Mouse (Mus musculus) spleen, adult 18-20 months (tissue): ENCODE measurements around the gene Hsd11b2.

Experiments
- DNase-seq, 2 experiments: peaks; one replicate each; pipeline ENCODE4 v3.0.0; 2022; ENCODE audit warnings: mixed read lengths in 2 of 2

Hsd11b2 gene

DNA sequence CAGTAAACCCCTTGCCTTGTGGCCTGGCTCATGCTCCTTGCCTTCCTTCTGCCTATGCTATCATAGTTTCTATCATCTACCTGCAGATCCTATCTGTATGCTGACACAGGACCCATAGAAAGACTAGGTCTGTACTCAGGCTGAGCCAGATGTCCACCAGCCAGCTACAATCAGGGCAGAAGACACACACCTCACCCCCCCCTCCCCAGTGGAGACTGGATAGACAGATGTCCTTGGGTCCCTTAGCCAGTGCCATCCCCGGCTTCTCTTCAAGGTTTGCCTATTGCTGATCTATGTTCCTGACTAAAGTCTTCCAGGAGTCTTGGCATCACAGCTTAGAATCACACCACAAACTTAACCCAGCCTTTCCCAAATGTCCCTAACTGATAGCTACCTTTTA is 9.7 kb downstream of the Hsd11b2 start:
- DNase-seq: no peak

DNA sequence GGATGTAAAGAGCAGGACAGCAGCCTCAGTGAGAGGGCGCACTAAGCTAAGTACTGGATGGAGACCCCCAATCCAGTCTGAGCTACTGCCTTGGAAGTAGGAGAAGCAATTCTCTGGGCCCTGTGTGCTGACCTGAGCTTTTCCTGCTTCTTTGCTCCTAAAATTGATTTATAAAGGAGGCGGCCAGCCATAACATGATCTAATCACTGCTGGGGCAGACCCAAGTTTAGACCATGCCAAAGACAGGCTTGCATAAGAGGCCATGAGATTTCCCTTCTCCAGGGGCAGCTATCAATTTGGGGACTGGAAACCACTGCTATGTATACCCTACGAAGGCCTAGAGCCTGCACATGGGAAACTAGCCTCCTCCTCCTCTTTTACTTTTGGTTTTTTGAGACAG is 10.7 kb downstream of the Hsd11b2 start:
- no peak for DNase-seq

DNA sequence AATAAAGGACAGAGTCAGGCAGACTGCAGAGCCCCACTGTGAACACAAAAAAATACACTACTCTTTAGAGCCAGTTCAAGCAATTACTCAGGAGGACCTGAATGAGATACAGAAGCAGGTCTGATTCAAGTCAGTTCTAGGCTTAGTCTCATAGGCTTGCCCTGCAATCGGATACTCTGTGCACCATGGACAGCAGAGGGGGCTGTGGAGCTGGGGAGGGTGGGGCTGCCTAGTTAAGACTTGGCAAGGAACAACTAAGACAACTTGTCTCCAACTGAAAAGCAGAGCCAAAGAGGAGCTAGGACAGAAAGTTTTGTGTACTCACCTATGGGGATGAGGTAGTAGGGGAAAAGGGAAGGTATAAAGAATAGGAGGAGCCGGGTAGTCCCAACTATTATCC is 13.2 kb downstream of the Hsd11b2 start:
- peak; percentile 31 to 57 for DNase-seq

DNA sequence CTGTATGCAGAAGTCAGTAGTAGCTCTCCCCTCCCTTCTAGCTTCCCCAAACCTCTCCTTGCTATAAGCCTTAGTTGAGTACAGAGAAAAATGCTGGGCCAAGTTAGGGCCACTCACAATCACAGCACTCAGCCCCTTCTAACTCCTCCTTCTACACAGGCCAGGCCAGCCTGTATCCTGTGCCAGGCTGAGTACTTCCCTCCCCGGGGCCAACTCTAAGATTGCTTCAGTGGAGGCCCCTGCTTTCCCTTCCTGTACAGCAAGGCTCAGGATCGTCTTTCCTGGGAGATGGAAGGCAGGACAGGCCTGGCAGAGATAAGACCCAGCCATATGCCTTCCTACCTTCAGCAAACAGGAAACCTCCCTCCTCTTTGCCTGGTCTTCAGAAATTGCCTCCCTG is 14.9 kb downstream of the Hsd11b2 start:
- DNase-seq: no peak

DNA sequence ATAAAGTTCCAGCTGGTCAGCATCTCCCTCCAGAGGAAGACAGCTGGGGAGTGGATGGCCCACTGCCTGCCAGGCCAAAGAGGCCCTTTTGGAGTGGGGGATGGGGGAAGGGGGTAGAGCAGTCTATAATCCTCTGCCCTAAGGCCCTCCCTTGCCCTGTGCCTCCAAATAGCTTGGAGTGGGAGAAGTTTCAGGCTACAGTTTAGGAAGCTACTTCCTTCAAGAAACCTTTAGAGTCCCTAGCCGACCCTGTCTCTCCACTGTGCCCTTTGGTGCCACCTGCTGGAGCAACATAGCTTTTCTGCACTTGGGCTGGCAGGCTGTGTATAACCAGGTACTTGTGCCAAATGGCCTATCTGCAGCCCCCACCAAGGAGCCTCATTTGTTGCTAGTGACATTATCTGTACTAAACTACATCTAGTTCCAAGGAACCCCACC is 15.4 kb downstream of the Hsd11b2 start:
- DNase-seq: peak; percentile 35 to 67

DNA sequence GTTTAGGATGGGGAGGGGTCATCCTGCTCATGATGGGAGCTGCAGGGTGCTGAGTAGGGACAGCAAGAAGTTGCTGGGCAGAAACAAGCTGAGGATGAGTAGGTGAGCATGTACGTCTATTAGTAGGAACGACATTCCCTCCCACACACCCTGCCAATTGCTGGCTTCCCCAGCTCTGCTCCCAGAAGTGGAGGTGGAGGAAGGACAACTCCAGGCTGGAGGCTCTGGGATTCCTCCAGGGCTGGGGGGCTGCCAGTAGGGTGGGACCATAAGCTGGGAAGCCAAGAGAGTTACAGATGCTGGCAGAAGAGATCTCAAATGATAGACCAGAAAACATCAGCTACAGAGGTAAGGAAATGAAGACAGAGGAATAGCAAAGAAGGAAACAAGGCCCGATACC is 18.0 kb downstream of the Hsd11b2 start:
- DNase-seq: no peak

DNA sequence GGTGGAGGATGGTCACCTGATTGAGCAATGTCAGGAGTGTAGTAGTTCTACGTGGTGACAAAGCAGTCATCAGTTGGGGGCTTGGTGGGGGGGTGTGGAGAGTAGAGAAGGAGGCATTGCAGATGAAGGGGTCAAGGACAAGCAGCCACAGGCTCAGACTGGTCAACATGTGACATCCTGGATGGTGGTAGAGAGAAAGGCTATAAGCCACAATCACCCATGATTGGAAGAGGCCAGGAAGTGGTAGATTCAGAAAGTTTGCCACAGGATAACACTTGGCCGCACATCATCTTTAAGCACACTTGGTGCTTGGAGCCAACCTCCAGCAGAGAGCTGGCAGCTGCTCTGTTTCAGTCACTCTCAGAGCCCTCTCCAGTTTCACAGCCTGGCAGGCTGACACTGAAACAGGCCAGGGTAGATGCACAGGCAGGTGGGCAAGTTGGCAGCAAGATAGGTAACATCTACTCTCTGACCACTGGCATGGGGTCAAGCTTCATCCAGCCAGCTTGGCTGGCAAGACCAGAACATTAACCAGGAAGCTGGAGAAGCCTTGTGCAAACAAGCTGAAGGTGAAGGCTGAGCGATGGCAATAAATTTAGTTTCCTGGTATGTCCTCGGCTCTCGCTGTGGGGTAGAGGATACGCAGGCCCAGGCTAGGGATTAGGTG is 18.6 kb downstream of the Hsd11b2 start:
- no peak for DNase-seq

DNA sequence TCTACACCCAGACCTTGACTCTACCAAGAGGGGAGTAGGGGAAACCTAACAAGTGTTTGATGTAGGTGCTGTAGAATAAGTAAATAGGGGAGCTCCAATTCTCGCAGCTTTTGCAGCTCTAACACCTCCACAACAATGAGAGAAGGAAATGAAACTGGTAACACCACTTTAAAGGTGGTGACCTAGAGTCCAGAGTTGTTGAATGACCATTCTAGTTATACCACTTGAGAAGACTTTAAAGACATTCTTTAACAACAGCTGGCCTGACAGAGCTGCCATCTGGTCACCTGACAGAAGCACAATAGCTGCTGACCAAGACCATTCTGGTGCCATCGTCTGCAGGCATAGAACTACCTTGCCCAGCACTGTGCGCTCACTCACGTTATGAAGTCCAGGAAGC is 20.4 kb downstream of the Hsd11b2 start:
- DNase-seq: no peak

DNA sequence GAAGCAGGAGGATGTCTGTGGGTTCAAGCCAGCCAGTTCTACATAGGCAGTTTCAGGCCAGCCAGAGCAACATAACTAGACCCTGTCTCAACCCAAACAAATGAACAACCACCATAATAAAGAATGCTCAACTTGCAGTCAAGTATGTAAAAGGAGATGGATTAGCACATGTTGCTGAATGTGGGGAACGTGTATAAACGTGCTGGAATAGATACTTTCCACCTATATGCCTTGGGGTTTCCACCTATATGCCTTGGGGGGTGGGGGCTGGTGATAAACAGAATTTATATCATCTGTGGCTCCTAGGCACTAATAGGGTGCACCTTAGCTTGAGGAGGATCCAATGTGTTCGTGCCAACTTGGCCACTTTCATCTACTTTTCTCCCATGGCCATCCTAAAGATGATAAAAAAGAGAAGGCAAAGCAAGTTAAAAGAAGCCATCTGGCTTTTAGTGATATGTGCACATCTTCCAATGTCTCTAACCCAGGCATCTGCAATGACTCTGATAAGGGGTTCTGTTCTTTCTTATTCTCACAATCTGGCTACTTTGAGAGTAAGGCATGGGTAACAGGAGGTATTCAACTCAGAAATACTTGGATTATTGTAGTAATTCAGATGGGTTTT is 23.6 kb downstream of the Hsd11b2 start:
- DNase-seq: no peak

DNA sequence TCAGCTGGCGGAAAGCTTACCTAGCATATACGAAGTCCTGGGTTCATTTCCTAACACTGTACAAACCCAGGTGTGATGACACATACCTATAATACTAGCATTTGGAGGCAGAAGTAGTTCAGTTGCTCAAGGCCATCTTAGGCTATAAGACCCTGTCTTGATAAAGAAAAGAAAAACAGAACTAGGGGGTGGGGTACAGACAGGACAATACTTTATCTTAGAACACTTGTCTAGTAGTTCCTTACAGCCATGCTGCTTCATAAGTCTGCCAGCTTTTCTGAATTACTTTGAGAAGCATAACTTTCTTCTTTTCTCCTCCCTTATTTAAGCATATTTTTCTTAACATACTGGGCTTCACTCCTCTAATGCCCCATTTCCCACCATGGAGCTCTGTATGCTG is 24.3 kb downstream of the Hsd11b2 start:
- DNase-seq: no peak

DNA sequence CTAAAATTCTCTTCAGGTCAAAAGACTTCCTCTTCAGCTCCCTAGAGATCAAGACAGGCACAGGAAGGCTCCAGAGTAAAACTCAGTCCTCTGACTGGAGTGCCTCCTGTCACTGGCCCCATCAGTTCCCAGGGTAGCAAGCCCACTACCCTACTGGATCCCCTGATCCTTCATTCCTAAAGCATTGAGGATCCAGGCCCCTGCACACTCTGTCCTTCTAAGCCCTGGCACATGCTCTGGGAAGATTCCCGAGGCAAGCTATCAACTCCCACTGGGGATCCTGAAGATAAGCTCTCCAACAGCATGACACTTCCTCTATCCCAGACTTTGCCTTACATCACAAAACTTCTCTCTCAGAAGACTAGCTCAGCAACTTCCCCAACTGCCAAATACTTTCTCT is 25.1 kb downstream of the Hsd11b2 start:
- DNase-seq: no peak

DNA sequence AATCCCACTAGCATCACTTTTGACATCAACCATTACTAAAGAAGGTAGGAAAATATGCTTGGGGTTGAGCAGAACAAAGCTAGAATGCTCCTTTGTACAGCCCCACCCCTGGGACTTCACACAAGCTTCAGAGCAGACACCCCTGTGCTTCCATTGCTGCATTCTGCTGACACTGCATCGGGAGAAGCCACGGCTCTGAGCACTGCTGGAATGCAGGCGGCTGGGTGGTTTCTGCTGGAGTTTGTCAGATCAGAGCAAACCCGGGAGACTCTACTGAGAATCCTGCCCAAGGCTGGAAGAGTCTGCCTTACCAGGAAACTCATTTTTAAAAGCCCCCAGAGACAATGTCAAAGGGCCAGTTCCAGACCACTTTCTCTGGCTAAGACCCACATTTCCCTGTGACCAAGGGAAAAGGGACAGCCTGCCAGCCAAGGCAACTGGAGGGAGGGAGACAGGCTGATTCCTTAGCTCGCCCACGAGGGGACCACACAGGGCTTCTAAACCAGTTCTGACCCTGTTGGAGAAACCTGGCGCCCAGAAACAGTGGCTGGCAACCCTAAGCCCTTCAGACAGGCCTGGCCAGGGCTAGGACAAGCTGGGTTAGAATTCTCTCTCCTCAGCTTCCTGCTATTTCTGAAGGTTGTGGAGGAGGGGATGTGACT is 26.1 kb downstream of the Hsd11b2 start:
- no peak for DNase-seq

DNA sequence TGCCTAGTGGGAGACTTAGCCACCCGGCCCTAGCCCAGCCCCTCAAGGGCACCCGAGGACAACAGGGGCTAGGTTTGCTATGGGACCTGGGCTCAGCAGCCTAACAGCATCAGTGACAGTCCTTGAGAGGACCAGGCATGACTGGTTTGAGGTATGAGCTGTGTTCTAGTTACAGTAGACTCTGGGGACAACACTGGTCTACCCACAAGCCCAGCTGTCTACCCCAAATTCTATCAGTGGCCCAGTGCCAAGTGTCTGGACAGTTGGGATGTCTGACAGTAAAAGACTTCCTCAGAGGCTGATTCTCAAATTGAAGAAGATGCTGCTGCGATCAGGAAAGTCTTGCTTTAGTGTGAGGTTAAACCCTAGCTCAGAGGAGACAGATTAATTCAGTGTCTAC is 26.7 kb downstream of the Hsd11b2 start:
- DNase-seq: no peak

DNA sequence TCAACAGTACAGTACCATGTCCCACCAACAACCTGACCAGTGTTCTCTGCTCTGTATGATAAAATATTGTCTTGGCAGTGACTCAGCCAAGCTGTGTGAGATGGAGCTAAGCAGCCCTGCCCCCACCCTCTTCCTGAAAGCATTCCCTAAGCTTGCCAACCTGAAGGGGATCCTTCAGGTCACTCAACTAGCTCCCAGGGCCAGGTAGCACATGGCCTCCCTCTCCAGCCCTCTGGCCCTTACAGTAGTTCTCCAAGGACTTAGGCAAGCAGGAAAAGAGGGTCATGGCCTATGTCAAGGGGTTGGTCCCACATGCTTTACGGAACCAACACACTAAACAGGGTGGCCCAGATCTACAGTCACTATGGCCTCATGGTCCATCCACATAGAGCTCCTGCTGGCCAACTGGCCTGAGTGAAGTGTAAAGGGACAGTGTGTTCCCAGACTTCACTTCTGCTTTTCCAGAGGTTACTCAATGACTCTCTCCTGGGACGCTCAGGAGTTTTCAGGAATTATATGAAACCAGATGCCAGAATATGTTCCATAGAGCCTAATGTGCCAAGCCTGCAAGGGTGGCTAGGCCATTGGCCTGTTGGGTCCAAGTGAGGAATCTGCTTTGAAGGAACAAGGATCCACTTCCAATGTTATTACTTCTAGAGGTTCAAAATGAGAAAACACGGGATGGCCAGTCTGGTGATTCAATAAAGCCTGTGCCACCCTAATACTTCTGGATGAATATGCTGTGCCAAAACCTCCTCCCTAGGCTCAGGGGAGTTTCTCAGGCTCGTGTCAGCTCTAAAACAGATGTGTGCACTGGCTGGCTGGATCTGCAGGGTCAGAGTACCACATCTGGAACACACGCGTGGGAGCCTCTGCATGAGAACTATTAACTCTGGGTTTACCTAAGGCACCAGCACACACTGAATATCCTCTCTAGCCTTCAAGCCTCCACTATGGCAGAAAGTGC is 28.1 kb downstream of the Hsd11b2 start:
- no peak for DNase-seq

DNA sequence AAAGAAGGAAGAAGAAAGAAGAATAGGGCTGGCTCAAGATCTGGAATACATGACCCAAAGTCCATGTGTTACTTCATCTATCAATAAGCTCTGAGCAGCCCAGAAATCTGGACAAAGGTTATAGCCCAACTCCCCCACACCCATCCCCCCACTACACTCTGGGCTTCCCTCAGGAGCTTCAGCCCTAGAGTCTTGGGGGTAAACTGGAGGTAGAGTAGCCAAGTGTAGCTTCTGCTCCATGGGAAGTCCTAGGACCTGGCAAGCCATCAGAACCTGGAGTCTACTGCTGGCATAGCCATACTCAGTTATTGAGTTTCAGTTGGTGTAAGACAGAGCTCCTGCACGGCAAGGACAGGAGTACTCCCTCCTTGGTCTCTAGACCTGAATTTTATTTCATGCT is 31.0 kb downstream of the Hsd11b2 start:
- DNase-seq: no peak

DNA sequence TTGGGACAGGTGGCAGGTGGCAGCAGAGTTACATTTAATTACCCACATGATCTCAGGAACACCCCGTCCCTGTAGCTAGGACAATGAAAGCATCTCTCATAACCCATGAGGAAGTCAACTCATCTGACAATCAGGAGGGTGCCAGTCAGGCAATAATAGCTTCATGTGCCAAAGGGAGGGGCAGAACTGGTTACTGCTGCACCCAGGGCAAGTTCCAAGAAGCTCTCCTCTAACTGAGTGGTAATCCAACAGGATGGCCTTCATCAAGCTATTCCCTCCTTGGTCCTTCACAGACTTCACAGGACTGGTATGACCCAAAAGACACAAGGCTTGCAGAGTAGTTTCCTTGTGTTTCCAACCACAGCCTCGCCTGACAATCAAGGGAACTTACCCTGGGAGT is 31.5 kb downstream of the Hsd11b2 start:
- no peak for DNase-seq

DNA sequence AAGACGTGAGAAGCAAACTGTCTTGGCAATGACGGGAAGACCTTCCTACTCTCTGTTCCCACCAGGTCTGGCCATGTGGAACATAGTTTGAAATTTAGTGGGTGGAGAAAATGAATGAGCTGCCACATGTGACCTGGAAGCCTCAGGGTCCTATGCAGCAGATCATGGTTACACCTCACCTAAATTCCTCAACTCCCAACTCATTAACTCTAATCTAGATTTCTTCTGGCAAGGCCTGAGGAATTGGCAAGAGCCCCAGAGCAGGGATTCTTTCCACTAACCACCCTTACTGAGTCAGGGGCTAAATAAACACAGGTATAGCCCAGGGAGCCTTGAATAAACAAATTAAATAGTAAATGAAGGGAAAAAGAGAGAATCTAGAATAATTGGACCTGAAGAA is 33.5 kb downstream of the Hsd11b2 start:
- DNase-seq: no peak

DNA sequence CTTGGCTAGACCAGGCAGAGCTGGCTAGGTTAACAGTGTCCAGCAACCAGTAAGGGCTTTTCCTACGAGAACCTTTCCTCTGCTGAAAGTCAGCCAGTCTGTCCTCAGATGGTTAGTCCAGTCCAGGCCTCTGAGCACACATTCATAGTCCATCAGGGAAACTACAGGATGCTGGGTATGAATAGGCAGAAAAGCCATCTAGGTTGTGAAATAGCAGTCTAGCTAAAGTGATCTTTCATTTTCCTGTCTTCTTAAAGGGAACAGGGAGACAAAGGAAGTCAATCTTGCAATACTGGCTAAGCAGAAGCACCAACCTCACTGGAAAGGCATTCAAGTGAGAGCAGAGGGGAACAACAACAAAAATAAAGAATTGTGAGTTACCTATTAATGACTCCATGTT is 34.3 kb downstream of the Hsd11b2 start:
- no peak for DNase-seq

DNA sequence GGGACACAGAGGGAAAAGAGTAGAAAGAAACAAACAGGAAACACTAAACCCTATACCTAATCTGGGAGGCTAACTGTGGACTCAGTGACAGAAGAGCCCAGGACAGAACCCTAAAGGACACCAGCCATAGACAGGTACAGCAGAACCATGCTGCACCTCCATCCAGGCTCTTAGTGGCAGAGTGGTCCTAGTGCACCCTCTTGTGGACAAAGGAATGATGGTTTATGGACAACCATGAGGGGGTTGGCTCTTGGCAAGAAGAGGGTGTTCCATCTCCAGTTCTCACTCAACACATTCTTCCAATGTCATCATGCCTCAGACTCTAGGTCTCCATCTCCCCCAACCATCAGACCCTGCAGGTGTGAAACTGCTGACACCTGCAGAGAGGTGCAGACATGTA is 35.5 kb downstream of the Hsd11b2 start:
- DNase-seq: peak in 1 of 2 experiments; percentile 35

DNA sequence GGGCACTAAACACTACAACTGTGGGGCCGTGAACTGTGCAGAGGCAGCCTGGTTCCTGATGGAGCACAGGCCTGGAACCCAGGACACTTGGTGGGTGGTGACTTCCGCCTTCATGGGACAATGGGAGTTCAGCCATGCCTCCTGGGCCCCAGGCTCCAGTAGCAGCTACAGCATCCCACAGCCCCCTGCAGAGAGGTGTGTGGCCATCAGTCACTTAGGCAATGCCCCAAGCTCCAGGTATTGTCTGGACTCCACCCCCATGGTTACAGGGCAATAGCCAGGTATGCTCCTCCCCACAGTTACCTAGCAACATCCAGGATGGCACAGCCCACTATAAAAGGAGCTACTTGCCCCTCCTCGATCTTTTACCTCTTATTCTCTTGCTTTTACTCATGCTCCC is 36.7 kb downstream of the Hsd11b2 start:
- no peak for DNase-seq

DNA sequence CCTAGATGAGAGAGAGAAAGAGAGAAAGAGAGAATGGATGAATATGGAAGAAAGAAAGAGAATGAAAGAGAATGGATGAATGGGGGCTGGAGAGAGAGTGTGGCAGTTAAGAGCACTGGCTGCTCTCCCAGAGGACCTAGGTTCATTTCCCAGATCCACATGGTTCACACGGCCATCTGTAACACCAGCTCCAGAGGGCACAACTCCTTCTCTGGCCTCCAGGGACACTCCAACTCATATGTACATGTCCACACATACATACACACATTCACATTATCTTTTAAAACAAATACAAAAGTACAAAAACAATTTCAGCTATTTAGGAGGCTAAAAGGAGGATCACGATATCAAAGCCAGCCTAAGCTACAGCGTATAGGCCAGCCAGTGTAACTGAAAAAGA is 44.3 kb downstream of the Hsd11b2 start:
- no peak for DNase-seq

DNA sequence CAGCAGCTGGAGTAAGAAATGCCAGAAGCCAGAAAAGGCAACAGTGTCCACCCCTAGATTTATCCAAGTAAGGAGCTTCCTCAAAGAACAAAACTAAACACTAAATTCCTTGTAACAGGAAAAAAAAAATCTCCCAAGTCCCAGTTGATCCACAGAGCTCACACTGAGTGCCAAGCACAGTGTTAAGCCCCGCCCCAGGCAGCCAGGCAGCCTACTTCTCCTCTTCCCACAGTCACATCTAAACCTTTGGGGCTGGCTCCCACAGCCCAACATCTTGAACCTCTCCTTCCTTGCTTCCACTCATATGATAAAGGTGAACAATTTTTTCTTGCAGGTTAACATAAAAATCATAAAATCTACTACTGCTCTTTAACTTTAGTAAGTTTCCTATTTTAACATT is 45.3 kb downstream of the Hsd11b2 start:
- no peak for DNase-seq

DNA sequence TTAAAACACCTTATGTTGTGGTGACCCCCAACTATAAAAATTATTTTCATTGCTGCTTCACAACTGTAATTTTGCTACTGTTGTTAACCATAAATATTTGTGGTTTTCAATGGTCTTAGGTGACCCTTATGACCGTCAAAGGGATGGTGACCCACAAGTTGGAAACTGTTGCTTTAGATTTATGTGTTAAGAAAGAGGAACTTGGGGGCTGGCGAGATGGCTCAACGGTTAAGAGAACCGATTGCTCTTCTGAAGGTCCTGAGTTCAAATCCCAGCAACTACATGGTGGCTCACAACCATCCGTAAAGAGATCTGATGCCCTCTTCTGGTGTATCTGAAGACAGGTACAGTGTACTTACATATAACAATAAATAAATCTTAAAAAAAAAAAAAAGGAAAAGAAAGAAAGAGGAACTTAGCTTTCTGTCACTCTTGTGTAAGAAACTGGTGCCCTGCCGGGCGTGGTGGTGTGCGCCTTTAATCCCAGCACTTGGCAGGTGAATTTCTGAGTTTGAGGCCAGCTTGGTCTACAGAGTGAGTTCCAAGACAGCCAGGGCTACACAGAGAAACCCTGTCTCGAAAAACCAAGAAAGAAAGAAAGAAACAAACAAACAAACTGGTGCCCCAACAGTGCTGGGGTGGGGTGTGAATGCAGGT is 46.1 kb downstream of the Hsd11b2 start:
- DNase-seq: peak in 1 of 2 experiments; percentile 8
